Mouse (Mus musculus) neural tube, embryonic 11.5 days (tissue): ENCODE measurements at regions not wholly inside any gene's neighbourhood (a gene's known extent, or its start where the extent isn't known, plus 50 kb on each side); places are given as distances from the start of the nearest gene placed in this dataset.

Experiments
- ATAC-seq: fragments of 200-750 bp; cut with Nextera tagmentation; 2 replicates; pipeline ENCODE4 v1.8.0; 2017; ENCODE audit warnings: moderate number of reproducible peaks, mild to moderate bottlenecking, moderate TSS enrichment, moderate library complexity; ENCODE audit not compliant: insufficient read depth, low FRiP score, low TSS enrichment
- DNase-seq: peaks from one replicate; pipeline ENCODE4 v3.0.0-alpha.2; 2015; ENCODE audit warnings: low spot score
- H3K27ac ChIP-seq: fragments of 300-500 bp; sonication (generic); 2 replicates; pipeline ENCODE4 v1.5.1; 2014; ENCODE audit warnings: low read depth, mild to moderate bottlenecking, low read length
- H3K27me3 ChIP-seq: fragments of 300-500 bp; sonication (generic); 2 replicates; pipeline ENCODE4 v1.6.1; 2014; ENCODE audit warnings: mild to moderate bottlenecking, low read length, mixed read lengths; ENCODE audit not compliant: control insufficient read depth, insufficient read depth
- H3K36me3 ChIP-seq: fragments of 300-500 bp; sonication (generic); 2 replicates; pipeline ENCODE4 v1.6.1; 2014; ENCODE audit warnings: mild to moderate bottlenecking, low read length, moderate library complexity, mixed read lengths; ENCODE audit not compliant: control insufficient read depth, insufficient read depth
- H3K4me1 ChIP-seq: fragments of 300-500 bp; sonication (generic); 2 replicates; pipeline ENCODE4 v1.6.1; 2014; ENCODE audit warnings: low read length, mixed read lengths; ENCODE audit not compliant: control insufficient read depth, insufficient read depth
- H3K4me2 ChIP-seq: fragments of 300-500 bp; sonication (generic); 2 replicates; pipeline ENCODE4 v1.6.1; 2014; ENCODE audit warnings: low read depth, mild to moderate bottlenecking, moderate library complexity
- H3K4me3 ChIP-seq: fragments of 300-500 bp; sonication (generic); 2 replicates; pipeline ENCODE4 v1.5.1; 2014; ENCODE audit warnings: low read depth, low read length
- H3K9ac ChIP-seq: fragments of 300-500 bp; sonication (generic); 2 replicates; pipeline ENCODE4 v1.6.1; 2014; ENCODE audit warnings: mild to moderate bottlenecking, low read length
- H3K9me3 ChIP-seq: fragments of 300-500 bp; sonication (generic); 2 replicates; pipeline ENCODE4 v1.6.1; 2016; ENCODE audit warnings: low read length; ENCODE audit not compliant: control insufficient read depth
- whole genome bisulfite sequencing: fragments of 180-500 bp; shearing (Covaris S2); extraction: QIAGEN DNeasy Blood & Tissue Kit; methylation state at CpG from one replicate; pipeline ENCODE4 v1.1.7; 2014; 5-methylcytosine and 5-hydroxymethylcytosine counted together

DNA sequence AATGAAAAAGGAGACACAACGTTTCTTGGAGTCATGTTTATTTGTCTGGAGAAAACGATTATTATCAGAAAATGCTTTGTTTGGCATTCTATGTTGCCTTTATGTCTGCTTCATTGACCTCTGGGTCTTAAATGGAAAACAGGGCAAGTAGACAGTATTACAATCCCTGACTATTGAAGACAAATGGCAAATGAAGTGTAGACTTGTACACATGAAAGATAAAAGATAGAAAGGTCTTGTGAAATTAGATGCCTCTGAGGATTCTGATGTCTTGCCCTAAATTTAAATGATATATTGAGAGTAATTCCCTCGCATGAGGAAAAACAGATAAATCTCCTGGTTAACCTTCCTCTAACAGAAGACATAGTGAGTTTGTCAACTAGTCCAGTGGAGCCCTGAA lies 1186.7 kb downstream of the Slitrk1 start:
- ATAC-seq, result no peak
- H3K36me3 ChIP-seq, result no peaks in the 10 kb centered on the region
- DNase-seq, result no peak
- H3K9me3 ChIP-seq, result no peaks in the 10 kb centered on the region
- no peak overlapping the region for H3K4me2 ChIP-seq
- H3K4me1 ChIP-seq, result no peaks in the 10 kb centered on the region
- H3K27me3 ChIP-seq, result no peaks in the 10 kb centered on the region
- WGBS, result 62% methylated on average over 3 of the region's 3 CpGs
- H3K4me3 ChIP-seq, result no peak overlapping the region
- H3K9ac ChIP-seq, result no peak overlapping the region
- no peak overlapping the region for H3K27ac ChIP-seq

- Histone ChIP-seq H3K9ac (no peak overlapping the region), H3K9me3 (no peaks in the 10 kb centered on the region), H3K36me3 (no peaks in the 10 kb centered on the region), H3K4me2 (no peak overlapping the region), H3K4me1 (no peaks in the 10 kb centered on the region), H3K27ac (no peak overlapping the region), H3K27me3 (no peaks in the 10 kb centered on the region), H3K4me3 (no peak overlapping the region)
- ATAC-seq (no peak), DNase-seq (no peak)
Measured at GRCm38 (mm10) chr14:107688349-107688748, 1225.6 kb downstream of the Slitrk1 start.

DNA sequence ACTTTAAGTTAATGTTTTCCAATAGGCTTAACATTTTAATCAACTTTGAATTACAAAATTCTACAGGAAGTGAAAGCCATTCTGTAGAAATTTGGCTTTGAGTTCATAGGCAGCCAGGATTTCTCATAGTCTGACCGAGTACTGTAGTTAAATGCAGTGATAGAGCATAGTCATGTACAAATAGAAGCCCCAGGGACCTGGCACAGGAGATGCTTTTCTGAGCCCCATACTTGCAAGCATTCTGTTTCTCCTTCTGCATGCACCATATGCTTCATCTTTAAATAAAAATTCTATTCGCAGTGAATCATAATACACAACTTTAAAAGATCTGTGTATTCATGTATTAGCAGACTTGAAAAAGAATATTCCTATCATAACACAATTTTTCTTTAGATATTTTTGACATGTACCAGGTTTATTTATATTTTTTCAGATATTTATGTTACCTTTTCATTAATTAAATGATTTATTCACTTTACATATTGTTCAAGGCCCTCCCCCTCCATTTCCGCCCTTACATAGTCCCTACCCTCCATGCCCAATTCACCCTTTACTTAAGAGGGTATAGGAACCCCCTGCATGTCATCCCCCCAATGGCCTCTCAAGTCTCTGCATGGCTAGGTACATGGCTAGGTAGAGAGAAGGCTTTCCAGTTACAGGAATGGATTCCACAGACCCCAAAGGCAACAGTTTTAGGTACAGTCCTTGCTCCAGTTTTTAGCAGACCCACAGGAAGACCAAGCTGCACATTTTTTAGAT lies 1226.5 kb downstream of the Slitrk1 start:
- no peak overlapping the region for H3K9ac ChIP-seq
- no peak for ATAC-seq
- no peaks in the 10 kb centered on the region for H3K9me3 ChIP-seq
- DNase-seq, result no peak
- 94% methylated on average over 3 of the region's 3 CpGs for WGBS
- H3K4me1 ChIP-seq, result no peaks in the 10 kb centered on the region
- H3K27ac ChIP-seq, result no peak overlapping the region
- no peak overlapping the region for H3K4me3 ChIP-seq
- no peaks in the 10 kb centered on the region for H3K27me3 ChIP-seq
- no peaks in the 10 kb centered on the region for H3K36me3 ChIP-seq
- no peak overlapping the region for H3K4me2 ChIP-seq

DNA sequence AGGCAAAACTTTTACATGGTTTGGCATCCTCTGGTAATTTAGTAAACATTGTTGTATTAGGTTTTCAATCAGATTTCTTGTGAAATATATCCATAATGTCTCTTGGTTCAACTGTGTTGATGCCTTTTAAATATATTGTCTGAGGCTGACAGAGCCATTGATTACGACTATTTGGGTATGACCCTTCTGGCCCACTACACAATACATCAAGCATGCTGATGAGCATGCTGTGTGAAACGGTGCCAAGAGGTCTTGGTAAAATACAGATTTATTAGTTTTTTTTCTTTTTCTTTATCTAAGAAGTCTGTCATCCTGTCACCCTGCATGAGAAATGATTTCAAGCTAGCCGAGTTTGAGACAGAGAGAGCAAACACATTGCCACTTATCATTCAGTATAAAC lies 1257.4 kb downstream of the Slitrk1 start:
- no peaks in the 10 kb centered on the region for H3K4me1 ChIP-seq
- no peak overlapping the region for H3K9ac ChIP-seq
- H3K27me3 ChIP-seq, result no peaks in the 10 kb centered on the region
- no peaks in the 10 kb centered on the region for H3K9me3 ChIP-seq
- H3K4me3 ChIP-seq, result no peak overlapping the region
- WGBS, result 22% methylated on average over 3 of the region's 3 CpGs
- ATAC-seq (peak; percentile 60; the same call in 1 of the 2 replicates), DNase-seq (no peak)
- H3K27ac ChIP-seq, result no peak overlapping the region
- H3K4me2 ChIP-seq, result no peak overlapping the region
- H3K36me3 ChIP-seq, result no peaks in the 10 kb centered on the region

- Histone ChIP-seq H3K4me2 (no peak overlapping the region), H3K9me3 (no peaks in the 10 kb centered on the region), H3K4me1 (no peaks in the 10 kb centered on the region), H3K27me3 (no peaks in the 10 kb centered on the region), H3K4me3 (no peak overlapping the region), H3K9ac (no peak overlapping the region), H3K36me3 (no peaks in the 10 kb centered on the region), H3K27ac (no peak overlapping the region)
- WGBS, result 96% methylated on average over 5 of the region's 5 CpGs
- ATAC-seq (no peak), DNase-seq (no peak)
Measured at GRCm38 (mm10) chr14:107615466-107615865, 1298.5 kb downstream of the Slitrk1 start.

DNA sequence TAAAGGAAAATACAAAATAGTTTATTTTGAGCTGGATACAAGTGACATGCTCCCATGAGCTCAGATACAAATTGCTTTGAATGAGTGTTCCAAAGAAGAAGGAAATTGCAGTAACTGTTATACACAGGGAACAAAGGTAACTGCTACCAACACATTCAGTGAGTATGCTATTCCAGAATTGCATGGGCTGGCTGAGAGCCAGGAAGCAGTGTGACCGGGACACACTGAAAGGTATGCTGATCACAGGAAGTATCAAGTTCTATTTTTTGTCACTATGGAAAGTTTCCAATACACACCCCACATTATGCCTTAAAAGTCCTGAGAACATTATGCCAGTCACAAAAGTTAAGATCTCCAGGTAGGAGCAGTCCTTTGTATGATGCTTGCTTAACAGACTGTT lies 1299.6 kb downstream of the Slitrk1 start:
- DNase-seq (no peak), ATAC-seq (no peak)
- Histone ChIP-seq H3K4me1 (no peaks in the 10 kb centered on the region), H3K27me3 (no peaks in the 10 kb centered on the region), H3K4me2 (no peak overlapping the region), H3K9me3 (no peaks in the 10 kb centered on the region), H3K36me3 (no peaks in the 10 kb centered on the region), H3K4me3 (no peak overlapping the region), H3K9ac (no peak overlapping the region), H3K27ac (no peak overlapping the region)
- 78% methylated on average over 1 of the region's 1 CpGs for WGBS

DNA sequence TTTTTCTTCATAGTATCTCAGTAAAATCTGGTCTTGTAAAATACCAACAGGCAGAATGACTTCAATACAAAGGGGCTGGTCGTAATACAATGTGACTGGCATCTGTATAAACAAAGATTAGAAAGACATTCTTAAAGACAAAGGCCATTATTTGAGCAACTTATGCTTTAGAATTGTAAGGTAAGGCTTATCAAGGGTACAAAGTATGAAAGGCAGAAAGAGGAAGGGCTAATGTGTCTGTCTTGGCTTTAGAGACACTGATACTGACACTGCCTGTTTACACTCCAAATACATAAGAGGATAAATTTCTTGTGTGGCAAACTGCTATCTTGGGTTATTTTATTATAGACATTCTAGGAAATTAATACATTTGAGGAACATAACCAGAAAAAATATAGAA lies 1310.8 kb downstream of the Slitrk1 start:
- no peak for DNase-seq
- Histone ChIP-seq H3K36me3 (no peaks in the 10 kb centered on the region), H3K4me1 (no peaks in the 10 kb centered on the region), H3K9ac (no peak overlapping the region), H3K9me3 (no peaks in the 10 kb centered on the region), H3K4me3 (no peak overlapping the region), H3K4me2 (no peak overlapping the region), H3K27me3 (no peaks in the 10 kb centered on the region), H3K27ac (no peak overlapping the region)
- ATAC-seq, result no peak
- WGBS, result 81% methylated on average over 1 of the region's 1 CpGs

GRCm38 (mm10) chr14:107586715-107587114 lies 1327.2 kb downstream of the Slitrk1 start:
- Histone ChIP-seq H3K27me3 (no peaks in the 10 kb centered on the region), H3K4me2 (no peak overlapping the region), H3K4me1 (no peaks in the 10 kb centered on the region), H3K27ac (no peak overlapping the region), H3K4me3 (no peak overlapping the region), H3K9me3 (no peaks in the 10 kb centered on the region), H3K36me3 (no peaks in the 10 kb centered on the region), H3K9ac (no peak overlapping the region)
- ATAC-seq (no peak), DNase-seq (no peak)

GRCm38 (mm10) chr14:107584252-107584651 lies 1329.7 kb downstream of the Slitrk1 start:
- no peak for ATAC-seq

More at GRCm38 (mm10) chr14:107584252-107584651, 1329.7 kb downstream of the Slitrk1 start:
- WGBS, result 78% methylated on average over 2 of the region's 2 CpGs
- H3K4me2 ChIP-seq, result no peak overlapping the region
- DNase-seq, result no peak
- no peak overlapping the region for H3K4me3 ChIP-seq
- no peak overlapping the region for H3K9ac ChIP-seq
- no peaks in the 10 kb centered on the region for H3K27me3 ChIP-seq
- no peak overlapping the region for H3K27ac ChIP-seq
- no peaks in the 10 kb centered on the region for H3K4me1 ChIP-seq
- no peaks in the 10 kb centered on the region for H3K9me3 ChIP-seq
- H3K36me3 ChIP-seq, result no peaks in the 10 kb centered on the region
